Mouse (Mus musculus) bone marrow macrophage, adult 2 months (primary cell): Measurements from ENCODE around the gene Macrod2.

Experiments used
- CTCF ChIP-seq: IDR thresholded peaks from 2 replicates; pipeline ENCODE4 v1.5.1; 2012; ENCODE audit warnings: low read depth, mild to moderate bottlenecking, low read length, moderate library complexity
- POLR2A ChIP-seq: IDR thresholded peaks from 2 replicates; pipeline ENCODE4 v1.6.1; 2012; ENCODE audit warnings: mild to moderate bottlenecking, low read depth, low read length, borderline replicate concordance

DNA sequence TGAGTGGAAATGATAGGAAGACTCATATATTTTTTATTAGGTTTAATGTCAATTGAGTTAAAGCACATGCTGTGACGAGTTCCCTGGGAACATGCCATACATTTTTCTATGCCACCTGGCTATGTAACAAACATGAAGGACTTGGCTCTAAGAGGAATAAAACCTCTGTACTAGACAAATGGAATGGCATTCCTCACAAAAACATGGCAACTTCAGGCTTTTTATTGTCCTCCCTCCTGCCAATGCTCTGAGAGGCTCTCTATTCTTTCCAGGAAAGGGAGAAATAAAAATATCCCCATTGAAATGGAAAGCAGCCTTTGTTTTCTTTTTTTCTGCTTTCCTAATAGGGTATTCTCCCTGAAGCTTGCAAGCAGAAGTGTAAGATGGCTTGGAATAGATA, 1559.7 kb downstream of the Macrod2 start:
- TF ChIP-seq POLR2A (no peak), CTCF (no peak)
